Comparison of ENCODE assay signal across 20 mouse cellular contexts in genomic region chr5:87196430-87196829, GRCm38 (mm10). TPM values are rescaled to one million over a fixed set of nuclear protein-coding genes. Genes with fewer than 3 reads are reported as not detected.
DNase-seq lines count a peak whose midpoint lies in the region; ATAC-seq and TF ChIP-seq lines count a peak whose summit lies in the region.
"Not testable (repeated sequence)": the region's sequence is repeated elsewhere in the genome, so short reads cannot be mapped to it uniquely, and the experiment has no call there.
"Had no signal": no experiment of that assay in that cellular context is flagged by ENCODE, and none has a peak within 500 bp of the region (broad histone marks: within the 10 kb centered on the region; RNA-seq: fewer than 3 reads in every experiment).

No protein-coding gene starts in this region.

- H3K4me1 ChIP-seq in intestine, embryonic 15.5 days (replicated peaks); intestine, embryonic 16.5 days (ENCODE audit: control insufficient read depth, insufficient read depth, low read length); liver, adult 2 months (ENCODE audit: control insufficient read depth, insufficient read depth, low read length); liver, embryonic 15.5 days (replicated peaks); liver, embryonic 16.5 days (ENCODE audit: control insufficient read depth, low read depth, low read length); liver, postnatal 0 days (ENCODE audit: insufficient read depth); stomach, embryonic 15.5 days: not testable (repeated sequence)

- H3K4me2 ChIP-seq in intestine, embryonic 15.5 days (replicated peaks); intestine, embryonic 16.5 days (ENCODE audit: low read depth, low read length); liver, embryonic 15.5 days; liver, embryonic 16.5 days (ENCODE audit: low read depth, low read length); liver, postnatal 0 days (ENCODE audit: low read depth, low read length); stomach, embryonic 15.5 days: not testable (repeated sequence)

- not testable (repeated sequence) for H3K9me3 ChIP-seq in intestine, embryonic 15.5 days; intestine, embryonic 16.5 days (ENCODE audit: control insufficient read depth, low read length); liver, embryonic 15.5 days (replicated peaks); liver, embryonic 16.5 days (replicated peaks; ENCODE audit: control insufficient read depth, low read length); liver, postnatal 0 days (ENCODE audit: low read length); stomach, embryonic 15.5 days

- H3K27me3 ChIP-seq in intestine, embryonic 15.5 days (replicated peaks); intestine, embryonic 16.5 days (replicated peaks; ENCODE audit: control insufficient read depth, insufficient read depth, low read length); liver, adult 2 months (ENCODE audit: control insufficient read depth, insufficient read depth, low read length); liver, embryonic 15.5 days; liver, embryonic 16.5 days (ENCODE audit: control insufficient read depth, insufficient read depth, low read depth, low read length); liver, postnatal 0 days (ENCODE audit: insufficient read depth, low read length); stomach, embryonic 15.5 days (replicated peaks): not testable (repeated sequence)

- not testable (repeated sequence) for TF ChIP-seq POLR2A in liver, adult 2 months (IDR thresholded peaks at IDR 0.05; ENCODE audit: extremely low read depth, insufficient read depth, low read length)

- peak; percentile 53; the same call in 1 of the 2 replicates for ATAC-seq in intestine, embryonic 15.5 days
- ATAC-seq in intestine, embryonic 16.5 days, result peak; percentile 55; the same call in 1 of the 2 replicates
- ATAC-seq in liver, embryonic 15.5 days (ENCODE audit: insufficient read depth), result peak; percentile 40; the same call in 1 of the 2 replicates
- ATAC-seq in liver, embryonic 16.5 days (ENCODE audit: low read depth), result peak; percentile 67
- 0 out of 2 replicates have a peak, but pooled peaks have one; percentile 40 for ATAC-seq in liver, postnatal 0 days
- ATAC-seq in stomach, embryonic 15.5 days (ENCODE audit: insufficient read depth, low FRiP score, low read depth), result peak; percentile 53; the same call in 1 of the 2 replicates

- H3K9ac ChIP-seq in intestine, embryonic 15.5 days; intestine, embryonic 16.5 days (ENCODE audit: low read depth, low read length); liver, adult 2 months (ENCODE audit: low read depth, low read length); liver, embryonic 15.5 days; liver, embryonic 16.5 days (ENCODE audit: low read depth, low read length); liver, postnatal 0 days (replicated peaks); stomach, embryonic 15.5 days: not testable (repeated sequence)

- not testable (repeated sequence) for H3K27ac ChIP-seq in intestine, embryonic 15.5 days; intestine, embryonic 16.5 days (ENCODE audit: low read length); liver, adult 2 months (replicated peaks; ENCODE audit: insufficient read depth, low read depth, low read length); liver, embryonic 15.5 days (replicated peaks); liver, embryonic 16.5 days (ENCODE audit: low read length); liver, postnatal 0 days (ENCODE audit: low read depth); stomach, embryonic 15.5 days

- TF ChIP-seq CTCF in liver, adult 2 months (IDR thresholded peaks at IDR 0.05; ENCODE audit: low read depth, low read length); liver, postnatal 0 days (IDR thresholded peaks at IDR 0.05; ENCODE audit: low read depth): not testable (repeated sequence)

- WGBS in intestine, embryonic 15.5 days, result 53% methylated on average over 2 of the region's 2 CpGs
- 44% methylated on average over 2 of the region's 2 CpGs for WGBS in intestine, embryonic 16.5 days
- WGBS in liver, adult 2 months, result 9% methylated on average over 2 of the region's 2 CpGs
- 27% methylated on average over 2 of the region's 2 CpGs for WGBS in liver, embryonic 15.5 days (ENCODE audit: insufficient replicate concordance)
- 33% methylated on average over 2 of the region's 2 CpGs for WGBS in liver, embryonic 16.5 days (ENCODE audit: insufficient replicate concordance)
- WGBS in liver, postnatal 0 days (ENCODE audit: insufficient replicate concordance), result 23% methylated on average over 2 of the region's 2 CpGs
- WGBS in stomach, embryonic 15.5 days, result 42% methylated on average over 2 of the region's 2 CpGs

- H3K79me2 ChIP-seq in liver, adult 2 months (ENCODE audit: control insufficient read depth, insufficient read depth, low read length), result not testable (repeated sequence)

- H3K4me3 ChIP-seq in intestine, embryonic 15.5 days (replicated peaks); intestine, embryonic 16.5 days (ENCODE audit: low read length); liver, adult 2 months (ENCODE audit: insufficient read depth, low read depth, low read length); liver, embryonic 15.5 days (replicated peaks); liver, embryonic 16.5 days (ENCODE audit: low read depth, low read length); liver, postnatal 0 days (ENCODE audit: low read depth, low read length); stomach, embryonic 15.5 days (replicated peaks): not testable (repeated sequence)

- not testable (repeated sequence) for TF ChIP-seq EP300 in liver, postnatal 0 days (IDR thresholded peaks at IDR 0.05; ENCODE audit: low read depth)

- H3K36me3 ChIP-seq in intestine, embryonic 15.5 days; intestine, embryonic 16.5 days (ENCODE audit: control insufficient read depth, insufficient read depth, low read length); liver, adult 2 months (ENCODE audit: control insufficient read depth, insufficient read depth, low read length); liver, embryonic 15.5 days (replicated peaks); liver, embryonic 16.5 days (ENCODE audit: control insufficient read depth, insufficient read depth); liver, postnatal 0 days (replicated peaks; ENCODE audit: insufficient read depth, low read length); stomach, embryonic 15.5 days: not testable (repeated sequence)

- peak; percentile 97 for DNase-seq in liver, adult 2 months (ENCODE audit: extremely low read depth, low read depth, low spot score)
- DNase-seq in liver, postnatal 0 days, result not testable (repeated sequence)

RNA-seq across cellular contexts. Expression of gene Ugt2b5, which starts 56.3 kb away (rescaled TPM):
- 60.1 and 62.9 TPM in 2 replicates for polyA plus RNA-seq in intestine, embryonic 15.5 days (2015; fragmentation: Nextera tagmentation; extraction: Ambion mirVana)
- polyA plus RNA-seq in intestine, embryonic 16.5 days (2015; fragmentation: Nextera tagmentation; extraction: Ambion mirVana), result 106 and 138 TPM in 2 replicates
- total RNA-seq in liver, adult 2 months (2014; rRNA removed), result 1,154 and 1,251 TPM in 2 replicates
- polyA plus RNA-seq in liver, adult 2 months (2012; rRNA removed), result 180 and 189 TPM in 2 replicates
- 26.0 and 33.0 TPM in 2 replicates for polyA plus RNA-seq in liver, embryonic 15.5 days (2015; fragmentation: Nextera tagmentation; extraction: Ambion mirVana)
- 41.2 and 44.1 TPM in 2 replicates for polyA plus RNA-seq in liver, embryonic 16.5 days (2015; fragmentation: Nextera tagmentation; extraction: Ambion mirVana)
- polyA plus RNA-seq in liver, postnatal 0 days (2015; fragmentation: Nextera tagmentation; extraction: Ambion mirVana), result 146 and 156 TPM in 2 replicates
- polyA plus RNA-seq in stomach, embryonic 15.5 days (2015; fragmentation: Nextera tagmentation; extraction: Ambion mirVana), result 8.6 and 11.1 TPM in 2 replicates
- total RNA-seq: adrenal gland, adult 18-20 months; adrenal gland, postnatal 25 days; CH12.LX; ES-E14; G1E; MEL had no signal
- polyA plus RNA-seq: activated CD4-positive, CD25-positive, alpha-beta regulatory T cell, adult 4 months; brain, embryonic 14.5 days; C2C12; CD4-positive, CD25-positive, alpha-beta regulatory T cell, adult 4 months; G1E had no signal

RNA-seq across cellular contexts. Expression of gene Ugt2b37, which starts 58.2 kb away (rescaled TPM):
- not detected in 2 replicates for polyA plus RNA-seq in intestine, embryonic 15.5 days (2015; fragmentation: Nextera tagmentation; extraction: Ambion mirVana)
- polyA plus RNA-seq in intestine, embryonic 16.5 days (2015; fragmentation: Nextera tagmentation; extraction: Ambion mirVana), result not detected in 2 replicates
- total RNA-seq in liver, adult 2 months (2014; rRNA removed), result 5.4 and 23.8 TPM in 2 replicates
- 1.7 and 3.0 TPM in 2 replicates for polyA plus RNA-seq in liver, adult 2 months (2012; rRNA removed)
- polyA plus RNA-seq in liver, embryonic 15.5 days (2015; fragmentation: Nextera tagmentation; extraction: Ambion mirVana), result not detected in 2 replicates
- polyA plus RNA-seq in liver, embryonic 16.5 days (2015; fragmentation: Nextera tagmentation; extraction: Ambion mirVana), result not detected in 2 replicates
- 0.07 TPM in 1 of 2 replicates, not detected in the other for polyA plus RNA-seq in liver, postnatal 0 days (2015; fragmentation: Nextera tagmentation; extraction: Ambion mirVana)
- not detected in 2 replicates for polyA plus RNA-seq in stomach, embryonic 15.5 days (2015; fragmentation: Nextera tagmentation; extraction: Ambion mirVana)
- total RNA-seq: adrenal gland, adult 18-20 months; adrenal gland, adult 8-10 months; adrenal gland, postnatal 25 days; adrenal gland, postnatal 36 days; CH12.LX; ES-E14; MEL had no signal
- polyA plus RNA-seq: activated CD4-positive, CD25-positive, alpha-beta regulatory T cell, adult 4 months; adrenal gland, adult 2 months; brain, embryonic 14.5 days; C2C12; G1E had no signal
